Mouse (Mus musculus) lung, postnatal 0 days (tissue): Measurements from ENCODE around the gene Baiap2.
A peak's percentile ranks its signal among the peaks of the same experiment; 100 is the strongest.

Source experiments
- CTCF ChIP-seq: IDR thresholded peaks from 2 replicates; pipeline ENCODE4 v1.5.1; 2016; ENCODE audit warnings: antibody characterized with exemption, mild to moderate bottlenecking
- EP300 ChIP-seq: IDR thresholded peaks from 2 replicates; pipeline ENCODE4 v1.6.1; 2016; ENCODE audit warnings: antibody characterized with exemption, mild to moderate bottlenecking, control low read depth

DNA sequence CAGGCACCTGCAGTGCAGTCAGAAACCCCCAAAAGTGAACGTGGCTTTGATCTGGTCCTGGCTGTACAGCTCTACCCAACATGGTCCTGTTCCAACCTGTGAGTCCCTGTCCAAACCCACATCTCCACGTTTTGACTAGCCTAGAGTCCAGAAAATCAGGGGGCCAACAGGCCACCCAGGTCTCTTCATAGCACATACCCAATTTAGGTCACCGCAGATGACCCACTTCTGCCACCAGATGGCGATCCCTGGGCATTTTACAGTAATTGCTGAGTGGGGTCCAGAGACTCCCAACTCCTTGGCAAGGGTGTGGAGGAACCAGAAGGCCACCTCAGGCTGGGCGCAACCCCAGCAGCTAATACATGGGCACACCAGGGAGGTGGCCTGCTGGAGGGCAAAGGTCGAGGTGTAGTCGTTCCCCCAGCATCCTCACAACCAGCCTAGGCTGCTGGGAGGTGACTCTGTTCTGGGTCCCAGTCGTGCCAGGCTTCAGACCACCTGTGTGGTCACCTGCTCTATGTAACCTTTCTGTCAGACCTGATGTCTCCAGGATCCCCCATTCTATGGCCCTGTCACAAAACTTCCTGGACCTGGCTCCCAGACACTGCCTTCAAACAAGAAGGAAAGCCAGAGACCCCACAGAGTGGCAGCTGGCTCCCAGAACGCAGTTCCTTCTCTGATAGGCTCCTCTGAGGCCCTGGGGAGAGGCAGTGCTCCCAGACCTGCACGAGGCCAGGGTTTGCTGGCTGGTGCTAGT lies 87.8 kb downstream of the Baiap2 start:
- TF ChIP-seq EP300 (no peak), CTCF (peak; percentile 89)
